Mouse (Mus musculus) megakaryocyte, embryonic 14.5 days (primary cell): ENCODE data around the gene Mgat4a.

Source experiments
- FLI1 ChIP-seq: IDR thresholded peaks from 2 replicates; pipeline ENCODE4 v1.6.1; 2012; ENCODE audit warnings: low read length, inconsistent platforms, mixed read lengths
- GATA1 ChIP-seq: IDR thresholded peaks from 3 replicates; pipeline ENCODE4 v1.6.1; 2012; ENCODE audit warnings: mixed read lengths, low read length, inconsistent platforms, borderline replicate concordance

DNA sequence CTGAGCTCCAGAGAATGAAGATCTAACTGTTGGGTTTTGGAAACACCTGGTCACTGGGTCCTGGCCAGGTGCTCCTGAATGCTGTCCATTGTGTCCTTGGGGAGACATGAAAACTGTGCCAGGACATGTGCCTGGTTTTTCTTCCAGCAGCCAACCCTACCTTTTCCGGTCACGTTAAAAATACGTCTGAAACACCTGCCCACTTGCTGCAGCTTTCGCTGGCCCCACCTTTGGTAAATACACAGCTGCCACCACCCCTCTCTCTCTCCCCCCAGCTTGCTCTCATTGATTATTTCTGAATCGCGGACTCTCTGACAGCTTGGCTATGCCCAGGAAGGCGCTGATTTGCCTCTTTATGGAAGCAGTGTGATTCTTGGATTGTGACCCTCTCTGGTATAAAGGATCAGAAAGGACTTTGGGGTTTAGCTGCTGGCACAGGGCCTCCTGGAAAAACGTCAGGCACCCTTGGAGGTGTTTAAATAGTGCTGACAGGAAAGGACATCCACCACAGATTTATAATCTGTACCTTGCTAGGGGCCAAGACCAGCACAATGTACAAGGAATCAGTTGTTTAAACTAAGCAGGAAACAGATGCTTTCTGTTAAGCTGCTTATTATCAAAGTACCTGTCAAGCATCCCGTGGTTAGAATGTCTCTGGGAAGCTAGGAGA lies 43.1 kb upstream of the Mgat4a start:
- no peak for TF ChIP-seq GATA1
- no peak for TF ChIP-seq FLI1
